Mouse (Mus musculus) lung, adult 2 months (tissue): ENCODE data around the gene Pck1. TPM values are rescaled to one million over a fixed set of nuclear protein-coding genes. Genes with fewer than 3 reads are reported as not detected.

Experiments used
- DNase-seq: peaks from one replicate; pipeline ENCODE4 v3.0.0; 2022
- H3K4me1 ChIP-seq: fragments of 200-500 bp; 2 replicates; pipeline ENCODE4 v1.6.1; 2011; ENCODE audit warnings: low read length; ENCODE audit not compliant: control insufficient read depth, insufficient read depth
- H3K4me3 ChIP-seq: fragments of 200-500 bp; replicated peaks from 2 replicates; pipeline ENCODE3; 2011; ENCODE audit warnings: low read depth, mild to moderate bottlenecking, control low read depth, low read length; ENCODE audit errors: extremely low read depth
- CTCF ChIP-seq: fragments of 200-500 bp; IDR thresholded peaks from 2 replicates; pipeline ENCODE4 v1.5.1; 2011; ENCODE audit warnings: mild to moderate bottlenecking, low read length, control low read depth; ENCODE audit not compliant: insufficient read depth
- POLR2A ChIP-seq: fragments of 200-500 bp; IDR thresholded peaks from 2 replicates; pipeline ENCODE4 v1.6.1; 2011; ENCODE audit warnings: low read depth, mild to moderate bottlenecking, control low read depth, low read length, borderline replicate concordance; ENCODE audit errors: extremely low read depth
- WGBS: fragments of 180-500 bp; shearing (Covaris S2); methylation state at CpG from one replicate; pipeline ENCODE4 v1.1.7; 2018; 5-methylcytosine and 5-hydroxymethylcytosine counted together
- polyA plus RNA-seq: library from polyadenylated mRNA; depleted of rRNA; stranded (reverse); fragments of >200 nt; gene quantifications from 2 replicates; pipeline ENCODE4 v1.2.3, GENCODE M21; 2012; rRNA removed

Pck1 gene
- polyA plus RNA-seq, 1 experiment: 7.9 TPM

GRCm38 (mm10) chr2:173187182-173187855 is 34.5 kb downstream of the Pck1 start:
- no peak for DNase-seq
- no peak for TF ChIP-seq CTCF
- TF ChIP-seq POLR2A: no peak
- no peaks in the 10 kb centered on the region for H3K4me1 ChIP-seq
- no peak overlapping the region for H3K4me3 ChIP-seq
- 40% methylated on average over 8 of the region's 8 CpGs for WGBS

DNA sequence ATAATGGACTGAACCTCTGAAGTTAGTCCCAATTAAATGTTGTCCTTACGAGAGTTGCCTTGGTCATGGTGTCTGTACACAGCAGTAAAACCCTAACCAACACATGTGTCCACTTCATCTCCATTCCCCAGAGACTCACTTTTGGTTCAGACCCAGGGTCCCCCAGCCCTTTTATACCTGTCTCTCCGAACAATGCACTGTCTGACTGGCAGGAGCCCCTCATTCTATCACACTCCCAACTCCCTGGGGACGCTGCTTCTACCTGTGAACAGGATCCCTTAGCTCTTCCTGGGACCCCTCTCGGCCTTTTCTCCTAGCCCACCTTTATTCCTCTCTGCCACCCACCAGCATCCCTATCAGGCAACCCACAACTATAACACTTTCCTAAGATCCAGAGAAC is 41.9 kb downstream of the Pck1 start:
- no peak for DNase-seq
- TF ChIP-seq POLR2A (no peak), CTCF (no peak)
- no peaks in the 10 kb centered on the region for H3K4me1 ChIP-seq
- 81% methylated on average over 4 of the region's 4 CpGs for WGBS
- H3K4me3 ChIP-seq: no peak overlapping the region

DNA sequence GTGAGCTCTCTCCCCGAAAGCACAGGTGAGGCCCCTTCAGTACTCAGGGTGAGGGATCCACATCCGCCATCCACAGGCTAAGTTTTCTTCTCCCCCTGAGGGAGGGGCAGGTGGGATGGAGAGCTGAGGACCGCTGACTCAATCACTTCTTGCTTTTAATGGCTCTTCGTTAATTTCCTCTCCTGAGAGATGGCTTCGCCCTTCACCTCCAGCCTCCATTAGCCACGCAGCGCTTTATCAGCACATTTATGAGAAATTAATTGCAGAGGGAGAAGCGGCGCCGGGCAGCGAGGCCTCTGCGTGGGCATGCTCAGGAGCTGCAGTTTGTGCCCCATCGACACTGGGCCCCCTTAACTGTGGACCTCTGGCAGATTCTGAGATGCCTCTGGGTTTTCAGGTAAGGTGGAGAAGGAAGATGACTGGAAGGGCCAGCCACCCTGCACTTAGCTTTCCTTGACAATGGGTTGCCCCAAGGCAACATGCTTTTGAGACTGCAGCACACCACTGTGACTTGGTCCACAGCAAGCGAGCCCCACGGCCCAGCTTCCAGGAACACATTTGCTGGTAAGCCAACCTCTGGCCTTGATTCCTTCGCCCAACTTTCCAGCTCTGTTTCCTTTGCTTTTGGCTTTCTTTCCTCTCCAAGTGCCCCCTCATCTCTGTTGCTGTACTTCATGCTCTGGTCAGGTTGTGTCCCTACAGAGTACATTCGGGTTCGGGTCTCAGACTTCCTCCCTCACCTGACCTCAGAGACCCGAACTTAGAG is 50.3 kb downstream of the Pck1 start:
- WGBS: 87% methylated on average over 19 of the region's 19 CpGs

GRCm38 (mm10) chr2:173203726-173204125 is 50.9 kb downstream of the Pck1 start:
- 80% methylated on average over 3 of the region's 3 CpGs for WGBS
- TF ChIP-seq POLR2A: no peak
- no peak for TF ChIP-seq CTCF
- Histone ChIP-seq H3K4me1 (no peaks in the 10 kb centered on the region), H3K4me3 (no peak overlapping the region)
- no peak for DNase-seq

More for the DNA sequence above, 50.3 kb downstream of the Pck1 start:
- TF ChIP-seq POLR2A (no peak), CTCF (no peak)
- H3K4me3 ChIP-seq: no peak overlapping the region
- no peaks in the 10 kb centered on the region for H3K4me1 ChIP-seq
- DNase-seq: no peak

- no peak for DNase-seq
- WGBS: 51% methylated on average over 4 of the region's 4 CpGs
- Histone ChIP-seq H3K4me1 (no peaks in the 10 kb centered on the region), H3K4me3 (no peak overlapping the region)
- TF ChIP-seq POLR2A: no peak
- TF ChIP-seq CTCF: no peak
Measured at GRCm38 (mm10) chr2:173204671-173205070, 51.8 kb downstream of the Pck1 start.

DNA sequence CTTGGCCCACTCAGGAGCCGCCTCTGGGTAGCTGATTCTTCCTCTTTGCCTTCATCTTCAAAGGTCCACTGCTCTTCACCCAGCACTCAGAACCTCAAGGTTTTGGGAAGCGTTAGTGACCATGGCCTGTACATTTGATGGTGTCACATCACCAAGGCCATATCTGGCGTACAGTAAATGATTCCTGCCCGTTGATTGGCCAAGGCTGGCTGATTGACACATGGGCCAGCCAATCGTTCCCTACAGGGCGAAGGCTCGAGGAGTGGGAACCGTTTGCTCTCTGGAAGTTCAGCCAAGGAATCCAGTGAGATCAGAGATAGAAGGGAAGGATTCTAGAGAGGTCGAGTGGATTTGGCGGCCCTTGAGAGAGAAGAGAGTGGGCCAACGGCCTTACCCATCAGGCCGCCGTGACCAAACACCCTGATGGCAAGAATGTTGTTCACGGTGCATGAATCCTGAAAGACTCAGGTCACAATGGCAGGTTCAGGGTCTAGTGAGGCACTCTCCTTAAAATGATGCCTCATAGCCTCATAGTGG is 52.8 kb downstream of the Pck1 start:
- Histone ChIP-seq H3K4me3 (no peak overlapping the region), H3K4me1 (no peaks in the 10 kb centered on the region)
- 91% methylated on average over 14 of the region's 14 CpGs for WGBS
- no peak for DNase-seq
- TF ChIP-seq CTCF: no peak
- TF ChIP-seq POLR2A: no peak

GRCm38 (mm10) chr2:173207051-173207450 is 54.2 kb downstream of the Pck1 start:
- no peaks in the 10 kb centered on the region for H3K4me1 ChIP-seq
- TF ChIP-seq POLR2A: no peak
- no peak for TF ChIP-seq CTCF
- no peak for DNase-seq
- no peak overlapping the region for H3K4me3 ChIP-seq
- WGBS: 93% methylated on average over 3 of the region's 3 CpGs

Other genes with a start within 250 kb of the Pck1 start
- gene Bmp7, start 212.7 kb upstream of the Pck1 start, polyA plus RNA-seq: 3.2 and 5.3 TPM in 2 replicates
- 0.14 and 0.15 TPM in 2 replicates for gene Spo11, start 175.3 kb upstream of the Pck1 start, polyA plus RNA-seq
- 40.2 and 46.8 TPM in 2 replicates for gene Rae1, start 152.9 kb upstream of the Pck1 start, polyA plus RNA-seq
- gene Rbm38, start 132.6 kb upstream of the Pck1 start, polyA plus RNA-seq: 89.5 and 92.5 TPM in 2 replicates
- gene Ctcfl, start 33.5 kb upstream of the Pck1 start, polyA plus RNA-seq: not detected in 2 replicates
- 4.8 and 5.7 TPM in 2 replicates for gene Zbp1, start 65.9 kb downstream of the Pck1 start, polyA plus RNA-seq
- 96.2 and 97.7 TPM in 2 replicates for gene Pmepa1, start 123.5 kb downstream of the Pck1 start, polyA plus RNA-seq